Mouse (Mus musculus) frontal cortex, adult 2 months (tissue): ENCODE data around the gene Gfod1. TPM values are rescaled to one million over a fixed set of nuclear protein-coding genes. Genes with fewer than 3 reads are reported as not detected.

Source experiments
- DNase-seq, 2 experiments: peaks; one replicate each; pipeline ENCODE4 v3.0.0; 2022; ENCODE audit warnings: low spot score in 1 of 2; ENCODE audit errors: extremely low spot score in 1 of 2
- polyA plus RNA-seq: library from polyadenylated mRNA; depleted of rRNA; stranded (reverse); fragments of >200 nt; gene quantifications from 2 replicates; pipeline ENCODE4 v1.2.3, GENCODE M21; 2012

The Gfod1 gene
- polyA plus RNA-seq, 1 experiment, result 27.0 TPM

- no peak for DNase-seq
Measured at GRCm38 (mm10) chr13:43300906-43301305, 3.1 kb downstream of the Gfod1 start.

GRCm38 (mm10) chr13:43300366-43300765 lies 3.6 kb downstream of the Gfod1 start:
- DNase-seq, result no peak

GRCm38 (mm10) chr13:43299171-43299570 lies 4.8 kb downstream of the Gfod1 start:
- no peak for DNase-seq

- DNase-seq, result no peak
Measured at GRCm38 (mm10) chr13:43297526-43297925, 6.4 kb downstream of the Gfod1 start.

GRCm38 (mm10) chr13:43296140-43296805 lies 7.7 kb downstream of the Gfod1 start:
- no peak for DNase-seq

GRCm38 (mm10) chr13:43295684-43296083 lies 8.3 kb downstream of the Gfod1 start:
- DNase-seq, result no peak

- DNase-seq, result no peak
Measured at GRCm38 (mm10) chr13:43294957-43295590, 8.9 kb downstream of the Gfod1 start.

GRCm38 (mm10) chr13:43292892-43293291 lies 11.1 kb downstream of the Gfod1 start:
- no peak for DNase-seq

- no peak for DNase-seq
Measured at GRCm38 (mm10) chr13:43289076-43289475, 14.9 kb downstream of the Gfod1 start.

- DNase-seq, result no peak
Measured at GRCm38 (mm10) chr13:43288444-43288843, 15.5 kb downstream of the Gfod1 start.

GRCm38 (mm10) chr13:43288026-43288425 lies 15.9 kb downstream of the Gfod1 start:
- DNase-seq, result no peak

- no peak for DNase-seq
Measured at GRCm38 (mm10) chr13:43286836-43287235, 17.1 kb downstream of the Gfod1 start.

GRCm38 (mm10) chr13:43284711-43285151 lies 19.2 kb downstream of the Gfod1 start:
- DNase-seq, result peak in 1 of 2 experiments; percentile 70

- DNase-seq, result no peak
Measured at GRCm38 (mm10) chr13:43273906-43274305, 30.1 kb downstream of the Gfod1 start.

GRCm38 (mm10) chr13:43272303-43273135 lies 31.5 kb downstream of the Gfod1 start:
- peak in 1 of 2 experiments; percentile 73 for DNase-seq

- DNase-seq, result no peak
Measured at GRCm38 (mm10) chr13:43271481-43271880, 32.5 kb downstream of the Gfod1 start.

GRCm38 (mm10) chr13:43270220-43270597 lies 33.8 kb downstream of the Gfod1 start:
- DNase-seq, result no peak

GRCm38 (mm10) chr13:43269460-43270219 lies 34.3 kb downstream of the Gfod1 start:
- no peak for DNase-seq

- peak in 1 of 2 experiments; percentile 56 for DNase-seq
Measured at GRCm38 (mm10) chr13:43268539-43269327, 35.2 kb downstream of the Gfod1 start.

GRCm38 (mm10) chr13:43267902-43268301 lies 36.1 kb downstream of the Gfod1 start:
- no peak for DNase-seq
